Mouse (Mus musculus) forebrain, embryonic 12.5 days (tissue): ENCODE results near the gene Tspear. TPM values are rescaled to one million over a fixed set of nuclear protein-coding genes. Genes with fewer than 3 reads are reported as not detected.
"Not testable (repeated sequence)": the region's sequence is repeated elsewhere in the genome, so short reads cannot be mapped to it uniquely, and the experiment has no call there.

Experiments used
- ATAC-seq: fragments of 200-750 bp; cut with Nextera tagmentation; 2 replicates; pipeline ENCODE4 v1.8.0; 2017; ENCODE audit warnings: moderate TSS enrichment; ENCODE audit not compliant: low FRiP score
- H3K27ac ChIP-seq: fragments of 300-500 bp; sonication (generic); 2 replicates; pipeline ENCODE4 v1.5.1; 2016; ENCODE audit warnings: mild to moderate bottlenecking
- H3K27me3 ChIP-seq: fragments of 300-500 bp; sonication (generic); 2 replicates; pipeline ENCODE4 v1.6.1; 2016; ENCODE audit warnings: mild to moderate bottlenecking
- H3K36me3 ChIP-seq: fragments of 300-500 bp; sonication (generic); replicated peaks from 2 replicates; pipeline ENCODE4 v1.6.1; 2016; ENCODE audit warnings: mild to moderate bottlenecking
- H3K4me1 ChIP-seq: fragments of 300-500 bp; sonication (generic); 2 replicates; pipeline ENCODE4 v1.6.1; 2016
- H3K4me2 ChIP-seq: fragments of 300-500 bp; sonication (generic); 2 replicates; pipeline ENCODE4 v1.6.1; 2016; ENCODE audit warnings: mild to moderate bottlenecking, moderate library complexity
- H3K4me3 ChIP-seq: fragments of 300-500 bp; sonication (generic); replicated peaks from 2 replicates; pipeline ENCODE4 v1.5.1; 2016; ENCODE audit warnings: mild to moderate bottlenecking
- H3K9ac ChIP-seq: fragments of 300-500 bp; sonication (generic); 2 replicates; pipeline ENCODE4 v1.6.1; 2016; ENCODE audit warnings: mild to moderate bottlenecking
- H3K9me3 ChIP-seq: fragments of 300-500 bp; sonication (generic); 2 replicates; pipeline ENCODE4 v1.6.1; 2016
- whole genome bisulfite sequencing: fragments of 180-500 bp; shearing (Covaris S2); methylation state at CpG from one replicate; pipeline ENCODE4 v1.1.7; 2016; 5-methylcytosine and 5-hydroxymethylcytosine counted together
- polyA plus RNA-seq: library from polyadenylated mRNA; unstranded; fragments of >200 nt; fragmentation: Nextera tagmentation; extraction: Ambion mirVana; gene quantifications from 2 replicates; pipeline ENCODE4 v1.2.1, GENCODE M21; 2016

Tspear gene
- polyA plus RNA-seq, 1 experiment from 2014 or later, result 0.92 TPM

DNA sequence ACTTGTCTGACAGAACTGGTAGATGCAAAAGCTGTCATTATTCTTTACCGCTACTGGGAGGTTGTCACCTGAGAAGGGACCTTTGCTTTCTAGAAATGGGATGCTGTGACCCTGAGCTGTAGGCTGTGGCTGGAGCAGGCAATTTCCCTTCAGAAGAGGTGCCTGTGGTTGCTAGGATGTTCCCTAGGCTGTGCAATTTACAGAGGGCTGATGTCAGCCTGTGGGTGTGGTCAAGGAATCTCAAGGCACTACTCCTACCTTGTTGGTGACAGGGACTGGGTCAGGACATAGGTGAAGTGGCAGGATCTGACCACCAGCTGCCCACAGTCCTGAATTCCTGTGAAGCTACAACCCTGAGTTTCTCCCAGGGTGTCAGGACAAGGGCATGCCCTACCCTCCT lies 83.4 kb downstream of the Tspear start:
- H3K4me3 ChIP-seq, result no peak overlapping the region
- H3K36me3 ChIP-seq, result no peaks in the 10 kb centered on the region
- no peaks in the 10 kb centered on the region for H3K4me1 ChIP-seq
- no peak for ATAC-seq
- WGBS, result 77% methylated on average over 1 of the region's 1 CpGs
- no peak overlapping the region for H3K27ac ChIP-seq
- H3K9ac ChIP-seq, result no peak overlapping the region
- H3K9me3 ChIP-seq, result no peaks in the 10 kb centered on the region
- no peaks in the 10 kb centered on the region for H3K27me3 ChIP-seq
- no peak overlapping the region for H3K4me2 ChIP-seq

GRCm38 (mm10) chr10:77771225-77771624 lies 84.9 kb downstream of the Tspear start, which contains the start of gene Gm3238:
Gene Gm3238 (minus strand): TSS chr10:77771325.
- not testable (repeated sequence) for H3K4me3 ChIP-seq, H3K9ac ChIP-seq, H3K4me1 ChIP-seq, H3K4me2 ChIP-seq, H3K36me3 ChIP-seq, H3K9me3 ChIP-seq, H3K27ac ChIP-seq, H3K27me3 ChIP-seq, ATAC-seq
- 38% methylated on average over 1 of the region's 1 CpGs for WGBS

DNA sequence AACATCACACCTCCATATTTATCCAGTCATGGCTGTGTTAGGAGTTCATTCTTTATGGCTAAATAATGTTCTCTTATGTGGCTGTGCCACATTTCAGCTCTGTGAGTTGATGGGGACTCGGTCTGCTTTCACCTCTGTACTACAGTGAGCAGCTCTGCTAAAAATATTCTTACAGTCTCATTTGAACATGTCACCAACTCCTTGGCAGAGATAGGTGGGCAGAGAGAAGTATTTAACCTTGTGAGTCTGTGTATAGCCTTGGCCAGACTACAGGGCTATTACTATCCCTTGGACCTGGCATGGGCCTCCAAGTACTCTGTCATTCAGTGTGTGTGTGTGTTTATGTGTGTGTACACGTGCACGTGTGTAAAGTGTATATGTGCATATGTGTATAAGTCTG lies 85.8 kb downstream of the Tspear start:
- not testable (repeated sequence) for H3K4me3 ChIP-seq, ATAC-seq
- 92% methylated on average over 1 of the region's 3 CpGs for WGBS

DNA sequence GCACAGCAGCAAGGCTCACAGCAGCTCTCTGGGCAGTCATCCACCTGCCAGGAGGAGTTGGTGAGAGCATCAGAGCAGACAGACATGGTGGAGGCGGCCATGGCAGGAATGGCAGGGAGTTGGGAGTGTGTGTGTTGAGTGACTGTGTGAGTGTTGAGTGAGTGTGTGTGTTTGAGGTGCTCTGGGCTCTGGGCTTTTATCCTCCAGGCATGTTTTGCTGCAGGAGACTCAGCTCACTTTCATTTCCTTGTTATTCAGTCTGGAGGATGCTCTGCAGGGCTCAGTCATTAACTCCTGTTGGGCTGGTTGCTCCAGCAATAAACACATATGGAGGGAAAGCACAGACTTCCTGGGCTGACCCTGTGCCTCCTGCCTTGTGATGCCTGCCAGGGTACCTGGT lies 90.5 kb downstream of the Tspear start, which contains the start of gene Gm7138:
TSS of gene Gm7138 (minus strand) at position 101 of the 400 bp plus-strand sequence.
- 71% methylated on average over 1 of the region's 1 CpGs for WGBS
- not testable (repeated sequence) for H3K4me2 ChIP-seq, ATAC-seq, H3K27me3 ChIP-seq, H3K27ac ChIP-seq, H3K9me3 ChIP-seq, H3K36me3 ChIP-seq, H3K4me3 ChIP-seq, H3K9ac ChIP-seq, H3K4me1 ChIP-seq

More for the DNA sequence above, 85.8 kb downstream of the Tspear start:
- H3K4me1 ChIP-seq, H3K27me3 ChIP-seq, H3K4me2 ChIP-seq, H3K27ac ChIP-seq, H3K36me3 ChIP-seq, H3K9me3 ChIP-seq, H3K9ac ChIP-seq: not testable (repeated sequence)

GRCm38 (mm10) chr10:77782442-77782841 lies 96.1 kb downstream of the Tspear start, which contains the start of gene Gm3250:
Gene Gm3250 (minus strand): TSS chr10:77782542.
- not testable (repeated sequence) for H3K4me3 ChIP-seq, ATAC-seq
- no CpG with 5 or more reads among the region's 1 CpGs for WGBS

GRCm38 (mm10) chr10:77783396-77783795 lies 97.0 kb downstream of the Tspear start:
- not testable (repeated sequence) for ATAC-seq, H3K4me3 ChIP-seq, H3K4me1 ChIP-seq, H3K36me3 ChIP-seq, H3K4me2 ChIP-seq, H3K27me3 ChIP-seq, H3K9me3 ChIP-seq, H3K27ac ChIP-seq, H3K9ac ChIP-seq
- 70% methylated on average over 3 of the region's 3 CpGs for WGBS

More at GRCm38 (mm10) chr10:77782442-77782841, 96.1 kb downstream of the Tspear start, which contains the start of gene Gm3250:
- H3K36me3 ChIP-seq, H3K4me1 ChIP-seq, H3K27me3 ChIP-seq, H3K9ac ChIP-seq, H3K4me2 ChIP-seq, H3K27ac ChIP-seq, H3K9me3 ChIP-seq: not testable (repeated sequence)

- H3K36me3 ChIP-seq, H3K27ac ChIP-seq, H3K4me3 ChIP-seq, ATAC-seq, H3K4me1 ChIP-seq, H3K9ac ChIP-seq, H3K9me3 ChIP-seq, H3K27me3 ChIP-seq, H3K4me2 ChIP-seq: not testable (repeated sequence)
- WGBS, result 43% methylated on average over 1 of the region's 1 CpGs
Observed at GRCm38 (mm10) chr10:77787876-77788275, 101.5 kb downstream of the Tspear start, which contains the start of gene Gm7137. Gene Gm7137 (minus strand): TSS chr10:77788200.

- Histone ChIP-seq H3K4me1 (no peaks in the 10 kb centered on the region), H3K9ac (no peak overlapping the region), H3K27ac (no peak overlapping the region), H3K9me3 (no peaks in the 10 kb centered on the region), H3K4me2 (no peak overlapping the region), H3K27me3 (no peaks in the 10 kb centered on the region), H3K4me3 (no peak overlapping the region), H3K36me3 (no peaks in the 10 kb centered on the region)
- 90% methylated on average over 2 of the region's 2 CpGs for WGBS
- ATAC-seq, result no peak
Observed at GRCm38 (mm10) chr10:77788621-77789020, 102.3 kb downstream of the Tspear start.

DNA sequence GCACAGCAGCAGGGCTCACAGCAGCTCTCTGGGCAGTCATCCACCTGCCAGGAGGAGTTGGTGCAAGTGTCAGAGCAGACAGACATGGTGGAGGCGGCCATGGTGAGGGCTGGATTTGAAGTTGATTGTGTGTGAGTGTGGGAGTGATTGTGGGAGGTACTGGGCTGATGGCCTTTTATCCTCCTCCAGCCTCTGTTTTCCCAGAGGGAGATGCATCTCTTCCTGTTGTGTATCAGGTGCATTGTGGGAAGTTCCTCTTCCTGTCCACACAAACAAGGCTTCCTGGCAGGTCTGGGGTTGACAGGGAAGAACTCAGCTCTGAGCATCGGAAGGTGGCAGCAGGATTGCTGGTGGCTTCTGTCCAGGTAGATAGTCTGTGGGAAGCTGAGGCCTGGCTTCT lies 108.6 kb downstream of the Tspear start, which contains the start of gene Gm9639:
TSS of gene Gm9639 (minus strand) at position 101 of the 400 bp plus-strand sequence.
- WGBS, result 55% methylated on average over 2 of the region's 2 CpGs
- H3K27ac ChIP-seq, result 0 out of 2 replicates have a peak within 1 kb of the TSS, but pooled peaks have one; percentile 36
- ATAC-seq, result no peak
- H3K9ac ChIP-seq, result no peak within 1 kb of the TSS
- H3K4me2 ChIP-seq, result no peak within 1 kb of the TSS
- H3K4me1 ChIP-seq, result peaks cover 16% of the 10 kb centered on the region; the same call in 1 of the 2 replicates
- no peaks in the 10 kb centered on the region for H3K27me3 ChIP-seq
- no peaks in the 10 kb centered on the region for H3K9me3 ChIP-seq
- no peak within 1 kb of the TSS for H3K4me3 ChIP-seq
- no peaks in the 10 kb centered on the region for H3K36me3 ChIP-seq

GRCm38 (mm10) chr10:77797677-77798076 lies 111.3 kb downstream of the Tspear start:
- Histone ChIP-seq H3K9ac (no peak overlapping the region), H3K9me3 (no peaks in the 10 kb centered on the region), H3K4me3 (no peak overlapping the region), H3K27me3 (no peaks in the 10 kb centered on the region), H3K36me3 (no peaks in the 10 kb centered on the region), H3K4me2 (no peak overlapping the region), H3K4me1 (peaks cover 16% of the 10 kb centered on the region; the same call in 1 of the 2 replicates), H3K27ac (peak overlapping the region; percentile 70; the same call in 1 of the 2 replicates)
- no peak for ATAC-seq
- WGBS, result 6% methylated on average over 3 of the region's 3 CpGs

DNA sequence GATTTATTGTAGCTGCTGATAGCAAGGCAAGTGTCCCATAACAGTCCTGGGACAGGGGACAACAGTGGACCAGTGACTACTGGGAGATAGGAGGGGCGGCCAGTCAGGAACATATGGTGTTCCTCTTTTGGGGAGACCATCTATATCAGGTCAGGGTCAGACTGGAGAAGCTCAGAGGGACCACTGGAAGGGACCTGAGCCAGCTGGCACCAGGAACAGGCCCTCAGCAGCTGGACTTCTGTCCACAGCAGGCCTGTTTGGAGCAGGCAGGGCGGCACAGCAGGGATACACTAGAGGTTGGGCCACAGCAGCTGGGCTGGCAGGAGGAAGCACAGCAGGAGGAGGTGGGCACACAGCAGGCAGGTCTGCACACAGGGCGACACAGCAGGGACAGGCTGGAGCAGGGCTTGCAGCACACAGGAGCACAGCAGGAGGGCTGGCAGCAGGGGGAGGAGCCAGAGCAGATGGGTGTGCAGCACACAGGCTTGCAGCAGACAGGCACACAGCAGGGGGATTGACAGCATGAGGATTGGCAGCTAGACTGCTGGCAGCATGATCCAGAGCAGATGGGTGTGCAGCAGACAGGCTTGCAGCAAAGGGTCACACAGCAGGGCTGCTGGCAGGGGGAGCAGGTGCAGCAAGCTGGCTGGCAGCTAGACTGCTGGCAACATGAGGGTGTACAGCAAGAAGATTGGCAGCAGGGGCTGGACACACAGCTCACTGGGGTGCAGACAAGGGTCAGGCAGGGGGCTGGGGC lies 112.0 kb downstream of the Tspear start:
- H3K4me2 ChIP-seq, H3K36me3 ChIP-seq, H3K4me3 ChIP-seq, H3K9me3 ChIP-seq, H3K9ac ChIP-seq, ATAC-seq, H3K27me3 ChIP-seq: not testable (repeated sequence)
- peaks cover 16% of the 10 kb centered on the region; the same call in 1 of the 2 replicates for H3K4me1 ChIP-seq
- peak overlapping the region; percentile 70 for H3K27ac ChIP-seq
- WGBS, result 27% methylated on average over 3 of the region's 3 CpGs

DNA sequence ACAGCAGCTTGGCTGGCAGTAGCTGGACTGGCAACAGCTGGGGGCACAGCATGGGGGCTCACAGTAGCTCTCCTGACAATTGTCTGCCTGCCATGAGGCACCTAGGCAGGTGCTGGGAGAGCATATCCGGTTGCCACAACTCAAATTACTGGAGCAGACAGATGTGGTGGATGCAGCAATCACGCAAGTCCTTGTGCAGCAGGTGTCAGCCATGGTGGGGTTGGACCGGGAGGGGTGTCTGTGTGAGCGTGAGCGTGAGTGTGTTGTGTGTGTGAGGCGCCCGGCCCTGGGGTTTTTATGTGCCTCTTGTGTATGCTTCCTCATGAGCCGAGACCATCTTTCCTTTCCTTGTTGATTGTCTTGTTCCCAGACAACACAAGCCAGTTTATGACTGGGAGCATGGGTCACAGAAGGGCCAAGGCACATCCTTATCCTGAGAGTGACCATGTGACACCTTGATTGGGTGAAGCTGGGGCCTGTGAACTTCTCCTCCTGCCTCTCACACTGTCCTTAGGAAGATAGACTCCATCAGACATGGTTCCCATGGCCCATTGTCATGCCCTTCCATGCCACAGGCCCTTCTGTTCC lies 112.6 kb downstream of the Tspear start, which contains the start of gene Gm19668:
TSS of gene Gm19668 (minus strand) at position 213 of the 588 bp plus-strand sequence.
- Histone ChIP-seq H3K4me1 (peaks cover 16% of the 10 kb centered on the region; the same call in 1 of the 2 replicates), H3K4me2 (no peak within 1 kb of the TSS), H3K9me3 (no peaks in the 10 kb centered on the region), H3K4me3 (no peak within 1 kb of the TSS), H3K27ac (peak within 1 kb of the TSS; percentile 70), H3K9ac (no peak within 1 kb of the TSS), H3K36me3 (no peaks in the 10 kb centered on the region), H3K27me3 (no peaks in the 10 kb centered on the region)
- ATAC-seq, result no peak
- WGBS, result 71% methylated on average over 8 of the region's 8 CpGs
